Mouse (Mus musculus) stomach, postnatal 0 days (tissue): Measurements from ENCODE around the gene Mvb12b. TPM values are rescaled to one million over a fixed set of nuclear protein-coding genes. Genes with fewer than 3 reads are reported as not detected.

Experiments
- ATAC-seq: fragments of 200-750 bp; cut with Nextera tagmentation; 2 replicates; pipeline ENCODE4 v1.8.0; 2017; ENCODE audit not compliant: low FRiP score, low TSS enrichment
- DNase-seq: peaks from one replicate; pipeline ENCODE4 v3.0.0-alpha.2; 2016; ENCODE audit warnings: low spot score
- H3K27ac ChIP-seq: fragments of 300-500 bp; sonication (generic); replicated peaks from 2 replicates; pipeline ENCODE4 v1.5.1; 2014; ENCODE audit warnings: mild to moderate bottlenecking, control low read depth
- H3K27me3 ChIP-seq: fragments of 300-500 bp; sonication (generic); 2 replicates; pipeline ENCODE4 v1.6.1; 2014; ENCODE audit warnings: low read length; ENCODE audit not compliant: control insufficient read depth, insufficient read depth
- H3K36me3 ChIP-seq: fragments of 300-500 bp; sonication (generic); 2 replicates; pipeline ENCODE4 v1.6.1; 2014; ENCODE audit warnings: low read length, mixed read lengths; ENCODE audit not compliant: control insufficient read depth, insufficient read depth
- H3K4me1 ChIP-seq: fragments of 300-500 bp; sonication (generic); replicated peaks from 2 replicates; pipeline ENCODE4 v1.6.1; 2014; ENCODE audit warnings: antibody characterized with exemption; ENCODE audit not compliant: control insufficient read depth, insufficient read depth
- H3K4me2 ChIP-seq: fragments of 300-500 bp; sonication (generic); replicated peaks from 2 replicates; pipeline ENCODE4 v1.6.1; 2014; ENCODE audit warnings: low read depth, mild to moderate bottlenecking, control low read depth, moderate library complexity
- H3K4me3 ChIP-seq: fragments of 300-500 bp; sonication (generic); 2 replicates; pipeline ENCODE4 v1.5.1; 2014; ENCODE audit warnings: low read depth, low read length, control low read depth
- H3K9ac ChIP-seq: fragments of 300-500 bp; sonication (generic); 2 replicates; pipeline ENCODE4 v1.6.1; 2014; ENCODE audit warnings: mild to moderate bottlenecking, low read length, control low read depth, mixed read lengths
- H3K9me3 ChIP-seq: fragments of 300-500 bp; sonication (generic); 2 replicates; pipeline ENCODE4 v1.6.1; 2016; ENCODE audit warnings: low read length; ENCODE audit not compliant: control insufficient read depth
- CTCF ChIP-seq: IDR thresholded peaks from 2 replicates; pipeline ENCODE4 v1.5.1; 2016; ENCODE audit warnings: antibody characterized with exemption, low read depth, mild to moderate bottlenecking, moderate library complexity
- EP300 ChIP-seq: optimal IDR thresholded peaks from 2 replicates; pipeline ENCODE3; 2016; ENCODE audit warnings: antibody characterized with exemption
- WGBS: fragments of 180-500 bp; shearing (Covaris S2); extraction: QIAGEN DNeasy Blood & Tissue Kit; methylation state at CpG from one replicate; pipeline ENCODE4 v1.1.7; 2014; 5-methylcytosine and 5-hydroxymethylcytosine counted together
- polyA plus RNA-seq: library from polyadenylated mRNA; unstranded; fragments of >200 nt; fragmentation: Nextera tagmentation; extraction: Ambion mirVana; gene quantifications from 2 replicates; pipeline ENCODE4 v1.2.1, GENCODE M21; 2015

Mvb12b gene
- polyA plus RNA-seq, 1 experiment from 2014 or later = 10.2 TPM

GRCm38 (mm10) chr2:33708096-33708495 is 179.7 kb downstream of the Mvb12b start:
- no peak overlapping the region for H3K27ac ChIP-seq
- WGBS = 51% methylated on average over 3 of the region's 3 CpGs
- ATAC-seq (no peak), DNase-seq (no peak)
- no peaks in the 10 kb centered on the region for H3K36me3 ChIP-seq
- H3K4me1 ChIP-seq = no peaks in the 10 kb centered on the region
- no peak overlapping the region for H3K4me2 ChIP-seq
- H3K9ac ChIP-seq = no peak overlapping the region
- TF ChIP-seq EP300 = no peak
- no peak for TF ChIP-seq CTCF
- no peaks in the 10 kb centered on the region for H3K9me3 ChIP-seq
- no peak overlapping the region for H3K4me3 ChIP-seq
- 0 out of 2 replicates have a peak, but pooled peaks cover 2% of the 10 kb centered on the region for H3K27me3 ChIP-seq

GRCm38 (mm10) chr2:33706403-33706802 is 181.3 kb downstream of the Mvb12b start:
- Histone ChIP-seq H3K4me2 (no peak overlapping the region), H3K4me3 (no peak overlapping the region), H3K4me1 (no peaks in the 10 kb centered on the region), H3K27me3 (0 out of 2 replicates have a peak, but pooled peaks cover 2% of the 10 kb centered on the region), H3K27ac (no peak overlapping the region), H3K9me3 (no peaks in the 10 kb centered on the region), H3K36me3 (no peaks in the 10 kb centered on the region), H3K9ac (no peak overlapping the region)
- ATAC-seq (no peak), DNase-seq (no peak)
- 82% methylated on average over 9 of the region's 9 CpGs for WGBS
- TF ChIP-seq EP300 (no peak), CTCF (no peak)

GRCm38 (mm10) chr2:33705687-33706320 is 181.9 kb downstream of the Mvb12b start:
- no peaks in the 10 kb centered on the region for H3K9me3 ChIP-seq
- no peak overlapping the region for H3K4me3 ChIP-seq
- H3K4me1 ChIP-seq = no peaks in the 10 kb centered on the region
- WGBS = 59% methylated on average over 16 of the region's 16 CpGs
- no peaks in the 10 kb centered on the region for H3K36me3 ChIP-seq
- H3K4me2 ChIP-seq = no peak overlapping the region
- 0 out of 2 replicates have a peak, but pooled peaks cover 2% of the 10 kb centered on the region for H3K27me3 ChIP-seq
- no peak overlapping the region for H3K9ac ChIP-seq
- ATAC-seq = no peak
- no peak for DNase-seq
- no peak overlapping the region for H3K27ac ChIP-seq
- no peak for TF ChIP-seq EP300
- no peak for TF ChIP-seq CTCF

GRCm38 (mm10) chr2:33703286-33703685 is 184.5 kb downstream of the Mvb12b start:
- Histone ChIP-seq H3K4me1 (no peaks in the 10 kb centered on the region), H3K27ac (no peak overlapping the region), H3K9me3 (no peaks in the 10 kb centered on the region), H3K36me3 (no peaks in the 10 kb centered on the region), H3K4me2 (no peak overlapping the region), H3K9ac (no peak overlapping the region), H3K4me3 (no peak overlapping the region), H3K27me3 (0 out of 2 replicates have a peak, but pooled peaks cover 2% of the 10 kb centered on the region)
- DNase-seq = no peak
- 65% methylated on average over 5 of the region's 5 CpGs for WGBS
- no peak for ATAC-seq
- TF ChIP-seq EP300 (no peak), CTCF (no peak)

GRCm38 (mm10) chr2:33702705-33703104 is 185.0 kb downstream of the Mvb12b start:
- Histone ChIP-seq H3K27ac (no peak overlapping the region), H3K9me3 (no peaks in the 10 kb centered on the region), H3K4me2 (no peak overlapping the region), H3K27me3 (0 out of 2 replicates have a peak, but pooled peaks cover 2% of the 10 kb centered on the region), H3K4me3 (no peak overlapping the region), H3K36me3 (no peaks in the 10 kb centered on the region), H3K4me1 (no peaks in the 10 kb centered on the region), H3K9ac (no peak overlapping the region)
- ATAC-seq (no peak), DNase-seq (no peak)
- no peak for TF ChIP-seq EP300
- TF ChIP-seq CTCF = no peak
- 53% methylated on average over 5 of the region's 5 CpGs for WGBS

GRCm38 (mm10) chr2:33701446-33701815 is 186.3 kb downstream of the Mvb12b start:
- no peaks in the 10 kb centered on the region for H3K36me3 ChIP-seq
- DNase-seq (no peak), ATAC-seq (no peak)
- no peaks in the 10 kb centered on the region for H3K9me3 ChIP-seq
- H3K27me3 ChIP-seq = 0 out of 2 replicates have a peak, but pooled peaks cover 2% of the 10 kb centered on the region
- no peak overlapping the region for H3K9ac ChIP-seq
- H3K4me2 ChIP-seq = no peak overlapping the region
- 59% methylated on average over 7 of the region's 7 CpGs for WGBS
- no peak overlapping the region for H3K4me3 ChIP-seq
- H3K4me1 ChIP-seq = no peaks in the 10 kb centered on the region
- TF ChIP-seq CTCF (no peak), EP300 (no peak)
- no peak overlapping the region for H3K27ac ChIP-seq
